Mouse (Mus musculus) megakaryocyte progenitor cell, adult 5-6 weeks (primary cell): ENCODE measurements around the gene Nlrc3. TPM values are rescaled to one million over a fixed set of nuclear protein-coding genes. Genes with fewer than 3 reads are reported as not detected.

Experiments
- ATAC-seq: replicated peaks from 2 replicates; pipeline ENCODE4 v1.8.0; 2016; ENCODE audit warnings: mild to moderate bottlenecking, moderate TSS enrichment, inconsistent platforms; ENCODE audit not compliant: poor library complexity
- total RNA-seq, 2 experiments: library from RNA; stranded (forward) in 1 of 2; stranded (reverse) in 1 of 2; fragments of 157-497, 149-512 nt in 1 of 2; fragments of 200-1000 nt in 1 of 2; gene quantifications; 2 replicates each; pipeline versions ENCODE4 v1.2.3 to v1.2.4; 2015 to 2017

Gene Nlrc3
- total RNA-seq, 2 experiments from 2014 or later, result 0.29 to 1.0 TPM

DNA sequence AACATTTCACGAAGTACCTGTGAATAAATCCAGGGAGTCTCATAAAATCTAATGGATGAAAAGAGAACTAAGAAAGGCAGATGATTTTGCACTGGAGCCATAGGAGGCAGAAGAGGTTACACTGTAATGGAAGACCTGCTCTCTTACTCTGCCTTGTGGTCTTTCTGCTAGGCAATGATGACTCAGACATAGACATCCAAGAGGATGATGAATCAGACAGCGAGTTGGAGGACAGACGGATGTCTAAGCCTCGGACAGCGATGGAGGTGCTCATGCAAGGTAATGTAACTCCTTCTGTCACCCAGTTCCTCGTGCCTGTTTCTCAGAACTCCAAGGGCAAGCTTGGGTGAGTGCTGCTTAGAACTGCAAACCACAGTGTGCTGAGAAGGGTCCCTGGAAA, 42.9 kb downstream of the Nlrc3 start:
- no peak for ATAC-seq

DNA sequence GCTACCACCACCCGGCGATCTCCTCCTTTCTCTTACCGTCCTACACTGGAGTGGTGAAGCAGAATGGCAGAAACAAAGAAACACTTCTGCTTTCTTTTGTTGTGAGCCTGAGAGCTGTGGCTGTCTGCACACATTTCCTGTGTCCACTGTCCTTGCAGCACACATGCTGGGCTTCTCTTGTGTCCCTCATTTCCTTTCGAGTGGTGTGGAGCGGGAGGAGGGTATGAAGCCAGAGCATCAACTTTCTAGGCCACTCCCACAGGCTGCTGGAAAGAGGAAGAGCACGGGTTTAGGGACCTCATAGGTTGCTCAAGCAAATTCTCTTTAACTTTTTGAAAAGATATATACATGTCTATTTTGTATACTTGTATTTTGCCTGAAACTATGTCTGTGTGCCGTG, 47.3 kb downstream of the Nlrc3 start:
- ATAC-seq, result peak; percentile 98

DNA sequence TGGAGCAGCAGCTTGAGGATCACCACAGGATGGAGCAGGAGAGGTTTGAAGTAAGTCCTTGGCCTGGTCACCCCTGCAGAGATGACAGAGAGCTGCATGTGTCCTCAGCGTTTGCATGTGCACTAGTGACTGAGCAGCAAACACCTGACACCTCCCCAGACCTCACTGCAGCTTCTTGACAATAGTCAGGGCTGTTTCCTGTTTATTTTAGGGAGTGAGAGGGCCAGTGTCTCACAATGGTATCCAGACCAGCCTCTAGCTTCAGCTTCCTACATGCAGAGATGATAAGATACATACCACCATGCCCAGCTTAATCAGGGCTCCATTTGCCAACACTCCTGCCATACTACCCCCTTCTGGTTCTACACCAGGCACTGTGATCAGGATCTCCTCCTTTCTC, 47.9 kb downstream of the Nlrc3 start:
- no peak for ATAC-seq

DNA sequence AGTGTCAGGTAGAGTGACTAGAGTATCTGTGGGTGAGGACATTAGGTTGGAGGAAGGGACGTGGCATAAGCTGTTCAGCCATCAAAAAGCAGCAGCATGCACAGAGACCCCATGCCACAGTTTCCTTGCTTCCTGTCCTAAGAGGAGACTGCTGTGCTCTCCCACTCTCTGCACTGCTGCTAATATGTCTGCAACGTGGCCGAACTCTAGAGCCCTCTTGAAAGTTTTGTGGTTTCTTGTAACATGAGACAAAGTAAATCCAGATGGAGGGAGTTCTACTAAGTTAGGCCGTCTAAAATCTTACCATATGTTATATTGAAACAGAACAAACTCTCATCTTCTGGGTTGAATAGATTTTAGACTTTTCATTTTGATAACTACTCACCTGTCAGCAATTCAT, 52.5 kb downstream of the Nlrc3 start:
- no peak for ATAC-seq

DNA sequence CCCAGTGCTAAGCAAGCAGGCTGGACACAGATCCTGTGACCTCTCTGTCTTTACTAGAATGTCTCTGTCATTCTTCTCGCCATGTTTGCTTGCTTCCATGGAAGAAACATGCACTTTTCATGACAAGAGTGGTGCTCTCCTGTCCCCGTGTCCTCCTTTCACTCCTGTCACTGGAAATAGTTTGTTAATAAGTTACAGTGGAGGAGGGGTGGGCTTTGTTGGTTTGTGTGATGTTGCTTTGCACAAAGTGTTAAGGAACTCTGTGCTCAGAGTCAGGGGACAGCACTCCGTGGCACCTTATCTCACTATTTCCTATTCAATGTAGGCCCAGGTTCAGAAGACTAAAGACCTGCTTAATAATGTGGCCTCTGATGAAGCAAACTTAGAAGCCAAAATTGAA, 52.9 kb downstream of the Nlrc3 start:
- ATAC-seq, result no peak

DNA sequence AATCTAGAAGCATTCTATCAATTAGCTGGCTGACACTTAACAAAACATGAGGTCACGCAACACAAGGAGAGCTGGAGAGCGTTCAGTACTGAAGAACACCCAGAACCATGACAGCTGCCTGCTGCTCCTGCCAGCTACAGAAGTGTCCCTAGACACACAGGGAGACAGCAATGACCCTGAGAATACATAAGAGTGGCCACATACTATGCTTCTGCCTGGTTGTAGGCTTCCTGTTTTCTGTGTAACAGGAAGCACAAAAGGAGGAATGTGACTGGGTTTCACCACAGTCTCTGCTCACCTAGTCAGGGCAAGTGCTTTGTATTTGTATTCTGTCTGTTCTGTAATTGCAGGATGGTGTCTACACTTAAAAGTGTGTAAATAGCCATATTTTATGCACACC, 55.7 kb downstream of the Nlrc3 start:
- peak; percentile 60 for ATAC-seq

DNA sequence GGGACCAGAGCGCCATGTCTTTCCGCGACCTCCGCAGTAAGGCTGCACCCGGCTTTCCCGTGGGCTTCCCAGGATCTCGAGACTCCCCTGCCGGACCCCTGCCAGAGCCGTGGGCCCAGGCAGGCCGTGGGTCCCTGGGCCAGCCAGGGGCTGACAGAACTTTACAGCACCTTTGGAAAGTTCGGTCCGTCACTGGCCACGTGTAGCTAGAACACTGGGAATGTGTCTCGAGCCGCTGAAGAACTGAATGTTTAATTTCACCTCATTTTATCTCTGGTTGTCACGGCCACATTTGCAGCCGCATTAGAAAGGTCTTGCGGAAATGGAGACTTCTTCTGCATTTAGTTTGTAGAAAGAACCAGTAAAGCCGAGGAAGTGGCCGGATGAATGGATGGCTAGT, 67.3 kb downstream of the Nlrc3 start:
- 0 out of 2 replicates have a peak, but pooled peaks have one; percentile 1 for ATAC-seq

DNA sequence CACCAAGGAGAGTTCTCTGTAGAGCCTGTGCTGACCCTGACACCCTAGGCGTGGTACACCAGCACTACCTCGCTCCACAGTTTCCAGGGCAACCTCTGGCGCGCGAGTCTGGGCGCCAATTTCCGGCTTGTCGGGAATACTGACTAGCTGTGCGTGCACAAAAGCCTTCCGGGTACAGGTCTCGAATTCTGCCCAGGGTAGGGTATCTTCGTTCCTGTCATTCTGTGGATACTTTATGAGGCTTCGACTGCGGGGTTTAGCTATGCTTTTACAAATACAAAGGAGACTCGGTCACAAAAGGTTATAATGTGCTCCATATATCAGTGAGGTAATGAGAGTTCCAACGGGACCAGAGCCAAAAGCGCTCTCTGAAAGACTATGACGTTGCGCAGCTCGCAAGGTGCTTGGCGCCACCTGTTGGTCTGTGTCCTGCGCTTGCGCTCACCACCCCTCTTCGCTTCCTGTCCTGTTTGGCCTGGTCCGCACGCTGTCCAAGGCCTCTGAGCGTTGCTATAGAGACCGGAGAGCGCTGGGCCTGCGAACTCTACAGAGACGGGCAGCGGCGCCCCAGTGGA, 67.8 kb downstream of the Nlrc3 start, which contains the start of the genes 1700037C18Rik and Cluap1:
Gene 1700037C18Rik, minus strand, starts transcription at position 153 of the 575 bp plus-strand sequence.
Gene Cluap1, plus strand, starts transcription at position 265 of the 575 bp plus-strand sequence.
- ATAC-seq, result peak; percentile 92

DNA sequence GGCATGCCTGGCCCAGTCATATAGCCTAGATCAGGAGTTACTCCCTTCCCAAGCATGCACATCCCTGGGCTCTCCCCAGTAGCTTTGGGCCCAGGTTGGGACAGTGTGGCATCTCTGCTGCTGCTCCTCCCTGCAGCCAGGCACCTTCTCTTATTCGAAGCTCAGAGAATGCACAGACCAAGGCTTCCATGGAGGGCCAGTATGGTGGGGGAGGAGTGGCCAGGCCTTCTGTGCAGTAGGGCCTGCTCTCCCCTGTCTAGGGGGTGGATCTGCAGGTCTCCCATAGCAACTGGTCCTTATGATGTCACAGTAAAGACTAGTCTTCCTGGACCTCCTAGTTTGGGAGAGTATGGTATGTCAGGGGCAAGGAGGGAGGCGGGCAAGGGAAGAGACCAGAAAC, 69.0 kb downstream of the Nlrc3 start:
- ATAC-seq, result no peak

DNA sequence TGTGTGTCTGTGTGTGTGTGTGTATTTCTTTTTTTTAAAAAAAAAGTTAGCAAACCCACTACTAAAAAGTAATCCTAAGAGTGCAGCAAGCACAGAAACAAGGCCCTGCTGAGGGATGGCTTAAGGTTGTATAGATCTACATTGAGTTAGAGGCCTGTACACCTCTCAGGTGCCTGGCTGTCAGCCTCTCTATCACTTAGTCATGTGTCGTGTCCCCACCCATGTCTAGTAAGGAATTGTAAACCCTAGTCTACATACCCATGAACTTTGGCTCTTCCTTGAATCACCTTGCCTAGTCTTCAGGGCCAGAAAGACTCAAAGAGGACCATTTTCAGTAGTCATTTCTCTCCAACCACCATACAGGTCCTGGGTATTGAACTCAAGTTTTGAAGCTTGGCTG, 79.9 kb downstream of the Nlrc3 start:
- ATAC-seq, result no peak

DNA sequence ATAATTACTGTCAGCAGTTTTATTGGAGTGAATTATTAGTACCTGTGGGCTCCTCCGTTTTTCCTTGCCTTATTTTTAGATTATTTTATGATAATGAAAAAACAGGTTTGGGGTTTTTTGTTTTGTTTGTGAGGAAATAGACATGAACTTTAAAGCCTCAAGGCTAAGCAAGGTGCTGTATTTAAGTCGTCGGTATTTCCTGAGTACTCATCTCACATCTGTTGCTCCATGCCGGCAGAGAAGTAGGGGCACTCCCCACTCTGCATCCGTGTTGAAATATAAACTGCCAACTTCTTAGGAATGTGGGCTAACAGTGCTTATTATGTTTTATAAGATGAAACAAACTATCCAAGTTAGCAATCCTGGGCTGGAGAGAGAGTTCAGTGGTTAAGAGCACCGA, 80.4 kb downstream of the Nlrc3 start:
- peak; percentile 44 for ATAC-seq

DNA sequence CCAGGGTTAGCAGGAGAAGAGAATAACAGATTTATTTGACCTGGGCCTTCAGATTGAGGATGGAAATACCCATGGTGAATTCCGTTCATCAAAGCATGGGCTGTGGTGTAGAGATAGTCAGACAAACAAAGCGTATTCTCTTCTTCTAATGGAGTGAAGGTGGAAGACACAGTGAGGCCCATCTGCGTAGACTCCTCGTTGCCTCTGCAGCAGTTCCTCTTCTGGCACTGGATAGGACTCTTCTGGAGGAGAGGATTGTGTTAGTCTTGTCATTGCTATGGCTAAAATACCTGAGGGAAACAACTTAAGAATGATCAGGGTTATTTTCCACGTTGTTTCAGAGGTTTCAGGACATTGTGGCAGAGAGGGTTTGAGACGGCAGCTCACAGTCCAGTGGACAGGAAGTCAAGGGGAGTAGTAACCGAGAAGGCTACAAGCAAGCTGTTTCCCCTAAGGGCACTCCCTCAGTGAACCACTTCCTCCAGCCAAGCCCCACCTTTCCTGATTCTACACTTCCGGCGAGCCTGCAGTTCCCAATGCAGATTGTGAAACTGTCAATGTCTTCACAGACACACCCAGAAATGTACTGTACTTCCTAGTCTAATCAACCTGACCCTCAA, 81.1 kb downstream of the Nlrc3 start:
- peak; percentile 90 for ATAC-seq

Other genes starting within 250 kb of the Nlrc3 start
- 27.6 and 31.6 TPM in 2 replicates for gene Zfp263, start 232.5 kb downstream of the Nlrc3 start, total RNA-seq (2015)
- gene Zfp263, start 232.5 kb downstream of the Nlrc3 start, total RNA-seq (2017), result 38.0 and 45.6 TPM in 2 replicates
- not detected in 2 replicates for gene Olfr15, start 145.8 kb downstream of the Nlrc3 start, total RNA-seq (2015)
- gene Olfr15, start 145.8 kb downstream of the Nlrc3 start, total RNA-seq (2017), result not detected in 2 replicates
- 0.32 and 0.49 TPM in 2 replicates for gene Zfp174, start 129.4 kb downstream of the Nlrc3 start, total RNA-seq (2015)
- 0.51 and 0.92 TPM in 2 replicates for gene Zfp174, start 129.4 kb downstream of the Nlrc3 start, total RNA-seq (2017)
- gene Naa60, start 104.3 kb downstream of the Nlrc3 start, total RNA-seq (2015), result 92.6 and 98.1 TPM in 2 replicates
- 26.2 and 38.9 TPM in 2 replicates for gene Naa60, start 104.3 kb downstream of the Nlrc3 start, total RNA-seq (2017)
- 7.1 and 10.6 TPM in 2 replicates for gene Zfp597, start 92.1 kb downstream of the Nlrc3 start, total RNA-seq (2015)
- 13.2 and 14.7 TPM in 2 replicates for gene Zfp597, start 92.1 kb downstream of the Nlrc3 start, total RNA-seq (2017)
- gene Gm20695, start 92.0 kb downstream of the Nlrc3 start, total RNA-seq (2015), result not detected in 2 replicates
- gene Gm20695, start 92.0 kb downstream of the Nlrc3 start, total RNA-seq (2017), result 0.21 and 1.3 TPM in 2 replicates
- 2.0 and 2.6 TPM in 2 replicates for gene 1700037C18Rik, start 67.9 kb downstream of the Nlrc3 start, total RNA-seq (2015)
- 1.1 and 1.3 TPM in 2 replicates for gene 1700037C18Rik, start 67.9 kb downstream of the Nlrc3 start, total RNA-seq (2017)
- gene Cluap1, start 67.8 kb downstream of the Nlrc3 start, total RNA-seq (2015), result 21.0 and 22.1 TPM in 2 replicates
- gene Cluap1, start 67.8 kb downstream of the Nlrc3 start, total RNA-seq (2017), result 38.2 and 48.4 TPM in 2 replicates
- 19.7 and 22.6 TPM in 2 replicates for gene Slx4, start 27.1 kb upstream of the Nlrc3 start, total RNA-seq (2015)
- gene Slx4, start 27.1 kb upstream of the Nlrc3 start, total RNA-seq (2017), result 25.6 and 30.3 TPM in 2 replicates
- not detected in 2 replicates for gene Dnase1, start 60.3 kb upstream of the Nlrc3 start, total RNA-seq (2015)
- gene Dnase1, start 60.3 kb upstream of the Nlrc3 start, total RNA-seq (2017), result 0.57 and 1.00 TPM in 2 replicates
- 89.6 and 94.3 TPM in 2 replicates for gene Trap1, start 101.2 kb upstream of the Nlrc3 start, total RNA-seq (2015)
- gene Trap1, start 101.2 kb upstream of the Nlrc3 start, total RNA-seq (2017), result 167 and 179 TPM in 2 replicates
- 43.2 and 45.4 TPM in 2 replicates for gene Crebbp, start 237.4 kb upstream of the Nlrc3 start, total RNA-seq (2015)
- 11.5 and 25.0 TPM in 2 replicates for gene Crebbp, start 237.4 kb upstream of the Nlrc3 start, total RNA-seq (2017)